Mouse (Mus musculus): Measurements from ENCODE around the gene Lgi4.

GRCm38 (mm10) chr7:31017104-31017901 is 41.8 kb upstream of the Lgi4 start:
- TF ChIP-seq MYOD1 (IDR thresholded peaks at IDR 0.05; ENCODE audit: control insufficient read depth in 1 of 3, insufficient read length in 2 of 3, low read depth in 2 of 3) (peak in 2 of 3 experiments; percentile 67 to 82), POLR2A (IDR thresholded peaks at IDR 0.05; ENCODE audit: insufficient read length, low read depth) (no peak), MYOG (IDR thresholded peaks at IDR 0.05; ENCODE audit: control insufficient read depth in 1 of 3, insufficient read depth in 1 of 3, insufficient read length in 2 of 3, low read depth in 2 of 3) (peak; percentile 41 to 86 (median 76))
